Mouse (Mus musculus): Measurements from ENCODE around the gene Ccdc138. TPM values are rescaled to one million over a fixed set of nuclear protein-coding genes. Genes with fewer than 3 reads are reported as not detected.

Gene Ccdc138
- polyA plus RNA-seq, 1 experiment from 2014 or later: 3.0 TPM

GRCm38 (mm10) chr10:58624848-58625711 is 127.3 kb downstream of the Ccdc138 start:
- TF ChIP-seq CTCF (IDR thresholded peaks at IDR 0.05) (no peak), EP300 (IDR thresholded peaks at IDR 0.05) (no peak)
- WGBS: 46% methylated on average over 12 of the region's 12 CpGs

More at GRCm38 (mm10) chr10:58624848-58625711, 127.3 kb downstream of the Ccdc138 start:
- H3K4me3 ChIP-seq (ENCODE audit: low read depth, low read length): no peak overlapping the region
- no peaks in the 10 kb centered on the region for H3K36me3 ChIP-seq (ENCODE audit: insufficient read depth, low read length)
- H3K27me3 ChIP-seq (replicated peaks; ENCODE audit: insufficient read depth, low read length): no peaks in the 10 kb centered on the region
- ATAC-seq (no peak), DNase-seq (ENCODE audit: low spot score) (no peak)
- no peak overlapping the region for H3K27ac ChIP-seq (ENCODE audit: low read length)
- H3K4me2 ChIP-seq (replicated peaks; ENCODE audit: low read depth, low read length): no peak overlapping the region
- H3K9ac ChIP-seq (replicated peaks; ENCODE audit: low read depth): no peak overlapping the region
- no peaks in the 10 kb centered on the region for H3K9me3 ChIP-seq (ENCODE audit: low read length)
- no peaks in the 10 kb centered on the region for H3K4me1 ChIP-seq (ENCODE audit: insufficient read depth, low read depth, low read length)

Other genes with a start within 250 kb of the Ccdc138 start
- 91.7 and 98.0 TPM in 2 replicates for gene Gcc2, start 242.5 kb upstream of the Ccdc138 start, polyA plus RNA-seq (2015; fragmentation: Nextera tagmentation; extraction: Ambion mirVana)
- gene Lims1, start 174.5 kb upstream of the Ccdc138 start, polyA plus RNA-seq (2015; fragmentation: Nextera tagmentation; extraction: Ambion mirVana): 314 and 322 TPM in 2 replicates
- gene Ranbp2, start 51.0 kb upstream of the Ccdc138 start, polyA plus RNA-seq (2015; fragmentation: Nextera tagmentation; extraction: Ambion mirVana): 12.6 and 15.3 TPM in 2 replicates
- 0.51 and 0.64 TPM in 2 replicates for gene Edar, start 177.7 kb downstream of the Ccdc138 start, polyA plus RNA-seq (2015; fragmentation: Nextera tagmentation; extraction: Ambion mirVana)
- gene Gm17542, start 220.3 kb downstream of the Ccdc138 start, polyA plus RNA-seq (2015; fragmentation: Nextera tagmentation; extraction: Ambion mirVana): not detected in 2 replicates